Mouse (Mus musculus): ENCODE measurements at regions not wholly inside any gene's neighbourhood (a gene's known extent, or its start where the extent isn't known, plus 50 kb on each side); places are given as distances from the start of the nearest gene placed in this dataset.
A peak's percentile ranks its signal among the peaks of the same experiment; 100 is the strongest.

- peaks cover 6% of the 10 kb centered on the region; the same call in 1 of the 2 replicates for H3K27me3 ChIP-seq (ENCODE audit: insufficient read depth, low read length)
- H3K4me2 ChIP-seq (replicated peaks; ENCODE audit: low read depth, low read length) = no peak overlapping the region
- no peak overlapping the region for H3K27ac ChIP-seq (ENCODE audit: low read length)
- H3K4me3 ChIP-seq (ENCODE audit: low read length) = no peak overlapping the region
- no peaks in the 10 kb centered on the region for H3K9me3 ChIP-seq (ENCODE audit: low read length)
- 96% methylated on average over 1 of the region's 1 CpGs for WGBS
- H3K36me3 ChIP-seq (ENCODE audit: insufficient read depth, low read length) = no peaks in the 10 kb centered on the region
- no peaks in the 10 kb centered on the region for H3K4me1 ChIP-seq (ENCODE audit: insufficient read depth, low read length)
- no peak overlapping the region for H3K9ac ChIP-seq (replicated peaks; ENCODE audit: low read length)
- ATAC-seq (ENCODE audit: low FRiP score, low TSS enrichment) = no peak
Measured at GRCm38 (mm10) chrX:142535540-142535939, 145.2 kb upstream of the Acsl4 start.

DNA sequence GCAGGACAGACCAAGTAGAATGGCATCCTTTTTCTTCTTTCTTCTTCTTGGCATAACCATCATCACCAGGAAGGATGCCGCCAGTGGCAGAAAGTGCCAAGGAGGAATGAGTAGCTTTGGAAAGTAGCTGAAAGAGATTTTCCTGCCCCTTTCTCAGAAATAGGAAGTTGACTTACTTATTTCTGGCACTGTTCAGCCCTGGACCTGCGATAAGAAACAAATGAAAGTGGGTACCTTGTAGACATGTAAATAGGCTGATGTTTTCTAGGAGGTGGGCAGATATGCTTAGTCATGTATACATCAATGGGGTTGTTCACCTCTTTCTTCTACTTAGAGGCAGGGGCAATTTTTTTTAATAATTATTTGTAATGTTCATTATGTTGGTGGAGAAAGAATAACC lies 145.3 kb upstream of the Tmem164 start:
- peaks cover 6% of the 10 kb centered on the region; the same call in 1 of the 2 replicates for H3K27me3 ChIP-seq (ENCODE audit: insufficient read depth, low read length)
- no peaks in the 10 kb centered on the region for H3K9me3 ChIP-seq (ENCODE audit: low read length)
- H3K4me2 ChIP-seq (replicated peaks; ENCODE audit: low read depth, low read length) = no peak overlapping the region
- WGBS = 93% methylated on average over 2 of the region's 2 CpGs
- no peak overlapping the region for H3K9ac ChIP-seq (replicated peaks; ENCODE audit: low read length)
- no peaks in the 10 kb centered on the region for H3K4me1 ChIP-seq (ENCODE audit: insufficient read depth, low read length)
- H3K27ac ChIP-seq (ENCODE audit: low read length) = no peak overlapping the region
- H3K4me3 ChIP-seq (ENCODE audit: low read length) = no peak overlapping the region
- no peaks in the 10 kb centered on the region for H3K36me3 ChIP-seq (ENCODE audit: insufficient read depth, low read length)
- no peak for ATAC-seq (ENCODE audit: low FRiP score, low TSS enrichment)

DNA sequence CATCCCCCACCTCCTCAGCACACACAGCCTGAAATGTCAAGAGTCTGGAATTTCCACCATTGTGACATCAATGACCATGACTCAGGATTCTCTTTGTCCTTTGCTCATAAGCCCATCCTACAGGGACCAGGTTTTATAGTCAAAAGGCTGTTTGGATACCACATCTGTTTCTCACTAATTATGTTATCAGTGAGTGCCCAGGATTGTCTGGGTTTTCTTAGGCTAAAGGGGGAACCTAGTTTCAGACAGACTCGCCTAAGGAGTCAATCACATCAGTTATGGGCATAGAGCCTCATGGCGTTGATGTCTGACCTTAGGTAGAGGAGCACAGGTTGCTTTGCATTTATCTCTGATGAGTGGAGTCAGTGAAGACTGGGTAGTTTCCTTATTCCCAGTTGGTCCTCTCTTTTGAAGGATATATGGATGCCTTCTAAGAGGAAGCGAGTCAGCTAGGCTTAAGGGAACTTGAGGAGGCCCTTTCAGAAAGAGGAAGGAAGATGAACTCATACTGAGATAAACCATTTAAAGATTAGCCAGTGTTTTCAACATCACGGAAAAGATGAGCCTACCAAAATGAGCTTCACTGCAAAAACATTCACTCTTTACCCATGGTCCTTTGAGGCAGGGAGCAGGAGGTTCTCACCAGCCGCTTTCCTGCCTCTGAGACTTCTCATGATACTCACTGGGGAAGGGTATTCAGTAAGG lies 143.8 kb upstream of the Tmem164 start:
- Histone ChIP-seq H3K27me3 (ENCODE audit: insufficient read depth, low read length) (peaks cover 6% of the 10 kb centered on the region), H3K4me3 (ENCODE audit: low read length) (no peak overlapping the region), H3K36me3 (ENCODE audit: insufficient read depth, low read length) (no peaks in the 10 kb centered on the region), H3K9ac (replicated peaks; ENCODE audit: low read length) (no peak overlapping the region), H3K27ac (ENCODE audit: low read length) (no peak overlapping the region), H3K4me2 (replicated peaks; ENCODE audit: low read depth, low read length) (no peak overlapping the region), H3K4me1 (ENCODE audit: insufficient read depth, low read length) (no peaks in the 10 kb centered on the region), H3K9me3 (ENCODE audit: low read length) (no peaks in the 10 kb centered on the region)
- ATAC-seq (ENCODE audit: low FRiP score, low TSS enrichment) = no peak
- WGBS = 84% methylated on average over 5 of the region's 5 CpGs

DNA sequence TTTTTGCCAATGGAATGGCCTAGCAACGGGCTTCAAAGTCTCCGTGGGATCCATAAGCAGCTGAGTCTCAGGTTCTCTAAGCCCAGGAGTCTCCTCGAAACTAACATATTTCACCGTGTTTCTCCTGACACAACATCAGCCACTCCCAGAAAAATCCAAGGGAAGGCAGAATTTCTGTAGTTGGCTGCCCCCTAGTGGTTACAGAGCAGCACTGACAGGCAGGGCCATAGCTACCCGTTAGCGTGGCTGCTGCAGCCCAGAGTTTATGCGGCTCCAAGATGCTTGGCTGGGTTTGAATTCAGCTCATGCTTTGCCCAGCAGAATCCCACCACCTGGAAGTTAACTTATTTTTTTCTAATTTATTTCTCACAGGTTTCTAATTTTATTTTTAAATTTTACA lies 140.9 kb upstream of the Tmem164 start:
- ATAC-seq (ENCODE audit: low FRiP score, low TSS enrichment) = peak; percentile 75; the same call in 1 of the 2 replicates
- no peak overlapping the region for H3K4me3 ChIP-seq (ENCODE audit: low read length)
- H3K27me3 ChIP-seq (ENCODE audit: insufficient read depth, low read length) = peaks cover 17% of the 10 kb centered on the region
- peak overlapping the region; percentile 35; the same call in 1 of the 2 replicates for H3K4me2 ChIP-seq (replicated peaks; ENCODE audit: low read depth, low read length)
- H3K4me1 ChIP-seq (ENCODE audit: insufficient read depth, low read length) = no peaks in the 10 kb centered on the region
- 28% methylated on average over 7 of the region's 7 CpGs for WGBS
- no peaks in the 10 kb centered on the region for H3K36me3 ChIP-seq (ENCODE audit: insufficient read depth, low read length)
- no peak overlapping the region for H3K27ac ChIP-seq (ENCODE audit: low read length)
- H3K9me3 ChIP-seq (ENCODE audit: low read length) = no peaks in the 10 kb centered on the region
- no peak overlapping the region for H3K9ac ChIP-seq (replicated peaks; ENCODE audit: low read length)

- no peak for ATAC-seq (ENCODE audit: low FRiP score, low TSS enrichment)
- 75% methylated on average over 4 of the region's 4 CpGs for WGBS
- no peaks in the 10 kb centered on the region for H3K36me3 ChIP-seq (ENCODE audit: insufficient read depth, low read length)
- H3K4me3 ChIP-seq (ENCODE audit: low read length) = no peak overlapping the region
- H3K9me3 ChIP-seq (ENCODE audit: low read length) = no peaks in the 10 kb centered on the region
- H3K4me2 ChIP-seq (replicated peaks; ENCODE audit: low read depth, low read length) = no peak overlapping the region
- no peak overlapping the region for H3K9ac ChIP-seq (replicated peaks; ENCODE audit: low read length)
- no peak overlapping the region for H3K27ac ChIP-seq (ENCODE audit: low read length)
- no peaks in the 10 kb centered on the region for H3K4me1 ChIP-seq (ENCODE audit: insufficient read depth, low read length)
- peaks cover 7% of the 10 kb centered on the region; the same call in 1 of the 2 replicates for H3K27me3 ChIP-seq (ENCODE audit: insufficient read depth, low read length)
Measured at GRCm38 (mm10) chrX:142552196-142552595, 129.0 kb upstream of the Tmem164 start.

- Histone ChIP-seq H3K4me2 (replicated peaks; ENCODE audit: low read depth, low read length) (no peak overlapping the region), H3K9me3 (ENCODE audit: low read length) (no peaks in the 10 kb centered on the region), H3K9ac (replicated peaks; ENCODE audit: low read length) (no peak overlapping the region), H3K27ac (ENCODE audit: low read length) (no peak overlapping the region), H3K4me1 (ENCODE audit: insufficient read depth, low read length) (no peaks in the 10 kb centered on the region), H3K36me3 (ENCODE audit: insufficient read depth, low read length) (no peaks in the 10 kb centered on the region), H3K4me3 (ENCODE audit: low read length) (no peak overlapping the region), H3K27me3 (ENCODE audit: insufficient read depth, low read length) (peaks cover 3% of the 10 kb centered on the region; the same call in 1 of the 2 replicates)
- ATAC-seq (ENCODE audit: low FRiP score, low TSS enrichment) = no peak
- WGBS = 26% methylated on average over 5 of the region's 5 CpGs
Measured at GRCm38 (mm10) chrX:142554161-142554560, 127.0 kb upstream of the Tmem164 start.

- H3K4me3 ChIP-seq (ENCODE audit: low read length) = no peak overlapping the region
- no peaks in the 10 kb centered on the region for H3K36me3 ChIP-seq (ENCODE audit: insufficient read depth, low read length)
- no peaks in the 10 kb centered on the region; the same call in 1 of the 2 replicates for H3K27me3 ChIP-seq (ENCODE audit: insufficient read depth, low read length)
- WGBS = 76% methylated on average over 5 of the region's 5 CpGs
- no peaks in the 10 kb centered on the region for H3K4me1 ChIP-seq (ENCODE audit: insufficient read depth, low read length)
- H3K9ac ChIP-seq (replicated peaks; ENCODE audit: low read length) = no peak overlapping the region
- no peak overlapping the region for H3K27ac ChIP-seq (ENCODE audit: low read length)
- no peak overlapping the region for H3K4me2 ChIP-seq (replicated peaks; ENCODE audit: low read depth, low read length)
- H3K9me3 ChIP-seq (ENCODE audit: low read length) = no peaks in the 10 kb centered on the region
- no peak for ATAC-seq (ENCODE audit: low FRiP score, low TSS enrichment)
Measured at GRCm38 (mm10) chrX:142557496-142557895, 123.7 kb upstream of the Tmem164 start.

- Histone ChIP-seq H3K9me3 (ENCODE audit: low read length) (no peaks in the 10 kb centered on the region), H3K36me3 (ENCODE audit: insufficient read depth, low read length) (no peaks in the 10 kb centered on the region), H3K4me2 (replicated peaks; ENCODE audit: low read depth, low read length) (no peak overlapping the region), H3K27ac (ENCODE audit: low read length) (no peak overlapping the region), H3K27me3 (ENCODE audit: insufficient read depth, low read length) (no peaks in the 10 kb centered on the region; the same call in 1 of the 2 replicates), H3K4me1 (ENCODE audit: insufficient read depth, low read length) (no peaks in the 10 kb centered on the region), H3K4me3 (ENCODE audit: low read length) (no peak overlapping the region), H3K9ac (replicated peaks; ENCODE audit: low read length) (no peak overlapping the region)
- ATAC-seq (ENCODE audit: low FRiP score, low TSS enrichment) = peak; percentile 87; the same call in 1 of the 2 replicates
- 43% methylated on average over 2 of the region's 2 CpGs for WGBS
Measured at GRCm38 (mm10) chrX:142560209-142560912, 120.8 kb upstream of the Tmem164 start.

- no peak overlapping the region for H3K27ac ChIP-seq (ENCODE audit: low read length)
- H3K36me3 ChIP-seq (ENCODE audit: insufficient read depth, low read length) = no peaks in the 10 kb centered on the region
- ATAC-seq (ENCODE audit: low FRiP score, low TSS enrichment) = no peak
- H3K9me3 ChIP-seq (ENCODE audit: low read length) = no peaks in the 10 kb centered on the region
- WGBS = 78% methylated on average over 5 of the region's 5 CpGs
- peaks cover 8% of the 10 kb centered on the region; the same call in 1 of the 2 replicates for H3K27me3 ChIP-seq (ENCODE audit: insufficient read depth, low read length)
- no peaks in the 10 kb centered on the region for H3K4me1 ChIP-seq (ENCODE audit: insufficient read depth, low read length)
- no peak overlapping the region for H3K9ac ChIP-seq (replicated peaks; ENCODE audit: low read length)
- no peak overlapping the region for H3K4me2 ChIP-seq (replicated peaks; ENCODE audit: low read depth, low read length)
- no peak overlapping the region for H3K4me3 ChIP-seq (ENCODE audit: low read length)
Measured at GRCm38 (mm10) chrX:142561788-142562187, 119.4 kb upstream of the Tmem164 start.

DNA sequence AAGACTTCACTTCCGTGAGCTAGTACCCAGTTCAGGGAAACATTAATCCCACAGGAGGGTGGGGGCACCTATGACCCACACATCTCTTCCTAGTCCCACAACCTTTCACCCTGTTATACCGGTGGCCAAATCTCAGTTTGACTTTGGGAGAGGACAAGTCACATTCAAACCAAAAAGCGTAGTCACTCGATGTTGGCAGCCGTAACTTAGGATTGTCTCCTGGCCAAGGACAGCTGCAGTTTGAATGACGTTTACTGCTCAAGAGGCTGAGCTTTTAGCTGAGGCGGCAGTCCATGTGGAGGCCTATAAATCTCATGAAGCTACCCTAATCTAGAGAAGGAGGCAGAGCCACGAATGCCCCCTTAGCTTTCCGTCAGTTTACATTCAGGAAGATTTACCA lies 117.0 kb upstream of the Tmem164 start:
- ATAC-seq (ENCODE audit: low FRiP score, low TSS enrichment) = no peak
- Histone ChIP-seq H3K4me1 (ENCODE audit: insufficient read depth, low read length) (no peaks in the 10 kb centered on the region), H3K27ac (ENCODE audit: low read length) (no peak overlapping the region), H3K27me3 (ENCODE audit: insufficient read depth, low read length) (peaks cover 14% of the 10 kb centered on the region; the same call in 1 of the 2 replicates), H3K4me3 (ENCODE audit: low read length) (no peak overlapping the region), H3K9ac (replicated peaks; ENCODE audit: low read length) (no peak overlapping the region), H3K4me2 (replicated peaks; ENCODE audit: low read depth, low read length) (no peak overlapping the region), H3K36me3 (ENCODE audit: insufficient read depth, low read length) (no peaks in the 10 kb centered on the region), H3K9me3 (ENCODE audit: low read length) (no peaks in the 10 kb centered on the region)
- WGBS = 55% methylated on average over 9 of the region's 9 CpGs

All from kidney, embryonic 16.5 days (tissue).